Mouse (Mus musculus) intestine, postnatal 0 days (tissue): ENCODE data around the gene Phyhd1. TPM values are rescaled to one million over a fixed set of nuclear protein-coding genes. Genes with fewer than 3 reads are reported as not detected.

Source experiments
- ATAC-seq: fragments of 200-750 bp; cut with Nextera tagmentation; 2 replicates; pipeline ENCODE4 v1.8.0; 2017; ENCODE audit warnings: mild to moderate bottlenecking, moderate TSS enrichment, moderate library complexity
- H3K27ac ChIP-seq: fragments of 300-500 bp; sonication (generic); 2 replicates; pipeline ENCODE4 v1.5.1; 2014; ENCODE audit warnings: mild to moderate bottlenecking, low read depth, low read length, moderate library complexity
- H3K27me3 ChIP-seq: fragments of 300-500 bp; sonication (generic); replicated peaks from 2 replicates; pipeline ENCODE4 v1.6.1; 2014; ENCODE audit warnings: low read length, mixed read lengths; ENCODE audit not compliant: control insufficient read depth, insufficient read depth
- H3K36me3 ChIP-seq: fragments of 300-500 bp; sonication (generic); 2 replicates; pipeline ENCODE4 v1.6.1; 2014; ENCODE audit warnings: mild to moderate bottlenecking, moderate library complexity; ENCODE audit not compliant: control insufficient read depth, insufficient read depth
- H3K4me1 ChIP-seq: fragments of 300-500 bp; sonication (generic); replicated peaks from 2 replicates; pipeline ENCODE4 v1.6.1; 2014; ENCODE audit warnings: antibody characterized with exemption, low read length, mixed read lengths; ENCODE audit not compliant: control insufficient read depth, insufficient read depth
- H3K4me2 ChIP-seq: fragments of 300-500 bp; sonication (generic); replicated peaks from 2 replicates; pipeline ENCODE4 v1.6.1; 2014; ENCODE audit warnings: low read depth, mild to moderate bottlenecking, moderate library complexity
- H3K4me3 ChIP-seq: fragments of 300-500 bp; sonication (generic); 2 replicates; pipeline ENCODE4 v1.5.1; 2014; ENCODE audit warnings: low read depth, low read length
- H3K9ac ChIP-seq: fragments of 300-500 bp; sonication (generic); 2 replicates; pipeline ENCODE4 v1.6.1; 2014; ENCODE audit warnings: mild to moderate bottlenecking, low read depth, low read length
- H3K9me3 ChIP-seq: fragments of 300-500 bp; sonication (generic); 2 replicates; pipeline ENCODE4 v1.6.1; 2016; ENCODE audit warnings: mixed run types; ENCODE audit not compliant: control insufficient read depth
- CTCF ChIP-seq: sonication (generic); IDR thresholded peaks from 2 replicates; pipeline ENCODE4 v1.5.1; 2016; ENCODE audit warnings: low read depth, mild to moderate bottlenecking, control low read depth, antibody characterized with exemption, moderate library complexity
- WGBS: fragments of 180-500 bp; shearing (Covaris S2); extraction: QIAGEN DNeasy Blood & Tissue Kit; methylation state at CpG from one replicate; pipeline ENCODE4 v1.1.7; 2014; 5-methylcytosine and 5-hydroxymethylcytosine counted together
- polyA plus RNA-seq: library from polyadenylated mRNA; unstranded; fragments of >200 nt; fragmentation: Nextera tagmentation; extraction: Ambion mirVana; gene quantifications from 2 replicates; pipeline ENCODE4 v1.2.1, GENCODE M21; 2015

The Phyhd1 gene
- polyA plus RNA-seq, 1 experiment from 2014 or later: 3.1 TPM

DNA sequence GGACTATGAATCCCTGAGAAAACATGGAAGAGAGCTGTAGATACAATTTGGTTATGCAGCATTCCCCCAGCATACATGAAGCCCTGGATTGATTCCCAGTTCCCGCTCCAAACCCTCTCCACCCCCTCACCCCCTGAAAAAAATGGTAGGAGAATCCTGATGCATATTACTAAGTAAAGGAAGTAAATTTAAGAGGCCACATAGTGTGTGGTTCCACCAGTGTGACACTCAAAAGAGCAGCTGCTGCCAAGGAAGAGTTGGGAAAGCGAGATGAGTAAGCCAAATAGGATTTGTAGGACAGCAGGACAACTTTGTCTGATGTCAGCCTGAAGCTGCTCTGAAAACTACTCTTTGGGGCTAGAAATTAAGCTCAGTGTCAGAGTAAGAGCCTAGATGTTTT is 45.5 kb downstream of the Phyhd1 start:
- no peaks in the 10 kb centered on the region for H3K4me1 ChIP-seq
- no peak overlapping the region for H3K27ac ChIP-seq
- WGBS: 97% methylated on average over 2 of the region's 2 CpGs
- H3K9ac ChIP-seq: no peak overlapping the region
- peaks cover 92% of the 10 kb centered on the region for H3K36me3 ChIP-seq
- no peak overlapping the region for H3K4me2 ChIP-seq
- no peak for TF ChIP-seq CTCF
- ATAC-seq: no peak
- H3K4me3 ChIP-seq: no peak overlapping the region
- H3K9me3 ChIP-seq: no peaks in the 10 kb centered on the region
- H3K27me3 ChIP-seq: no peaks in the 10 kb centered on the region

DNA sequence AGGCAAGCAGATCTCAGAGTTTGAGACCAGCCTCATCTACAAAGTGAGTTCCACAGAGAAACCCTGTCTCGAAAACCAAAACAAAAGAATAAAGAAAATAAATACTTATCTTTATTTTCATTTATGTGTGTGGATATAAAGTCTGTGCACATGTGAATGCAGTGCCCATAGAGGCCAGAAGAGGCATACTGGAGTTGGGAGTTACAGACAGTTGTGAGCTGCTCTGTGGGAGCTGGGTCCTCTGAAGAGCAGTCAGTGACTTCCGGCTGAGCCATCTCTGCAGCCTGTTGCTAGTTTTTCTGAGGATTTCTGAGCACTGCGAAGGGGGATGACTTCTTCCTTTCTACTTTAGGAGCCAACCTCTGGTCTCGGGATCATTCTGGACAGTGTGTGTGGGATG is 50.1 kb downstream of the Phyhd1 start:
- Histone ChIP-seq H3K4me2 (no peak overlapping the region), H3K27me3 (no peaks in the 10 kb centered on the region), H3K4me3 (no peak overlapping the region), H3K9me3 (no peaks in the 10 kb centered on the region), H3K9ac (no peak overlapping the region), H3K4me1 (no peaks in the 10 kb centered on the region), H3K27ac (no peak overlapping the region), H3K36me3 (peaks cover 85% of the 10 kb centered on the region)
- WGBS: 92% methylated on average over 4 of the region's 4 CpGs
- TF ChIP-seq CTCF: 0 out of 2 replicates have a peak, but pooled peaks have one; percentile 23
- no peak for ATAC-seq

DNA sequence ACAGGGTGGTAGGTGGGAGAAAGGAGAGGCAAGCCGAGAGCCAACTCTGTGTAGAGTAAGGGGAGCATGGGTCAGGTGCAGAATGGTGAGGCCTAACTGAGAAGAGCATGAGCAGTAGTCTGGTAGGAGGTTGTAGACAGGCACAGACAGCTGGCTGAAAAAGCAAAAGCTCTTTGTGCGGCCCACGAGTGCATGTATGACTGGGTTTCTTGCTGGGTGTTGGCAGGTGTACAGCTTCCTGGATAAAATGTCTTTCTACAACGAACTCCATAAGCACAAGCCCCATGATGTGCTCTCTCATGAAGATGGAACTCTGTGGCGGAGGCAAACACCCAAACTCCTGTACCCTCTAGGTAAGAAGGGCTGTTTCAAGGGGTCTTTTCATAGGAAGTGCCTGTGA is 51.0 kb downstream of the Phyhd1 start:
- Histone ChIP-seq H3K9ac (no peak overlapping the region), H3K36me3 (peaks cover 87% of the 10 kb centered on the region), H3K9me3 (no peaks in the 10 kb centered on the region), H3K4me1 (no peaks in the 10 kb centered on the region), H3K4me3 (no peak overlapping the region), H3K4me2 (no peak overlapping the region), H3K27ac (0 out of 2 replicates have a peak overlapping the region, but pooled peaks have one; percentile 41), H3K27me3 (no peaks in the 10 kb centered on the region)
- 96% methylated on average over 5 of the region's 5 CpGs for WGBS
- no peak for TF ChIP-seq CTCF
- ATAC-seq: no peak

DNA sequence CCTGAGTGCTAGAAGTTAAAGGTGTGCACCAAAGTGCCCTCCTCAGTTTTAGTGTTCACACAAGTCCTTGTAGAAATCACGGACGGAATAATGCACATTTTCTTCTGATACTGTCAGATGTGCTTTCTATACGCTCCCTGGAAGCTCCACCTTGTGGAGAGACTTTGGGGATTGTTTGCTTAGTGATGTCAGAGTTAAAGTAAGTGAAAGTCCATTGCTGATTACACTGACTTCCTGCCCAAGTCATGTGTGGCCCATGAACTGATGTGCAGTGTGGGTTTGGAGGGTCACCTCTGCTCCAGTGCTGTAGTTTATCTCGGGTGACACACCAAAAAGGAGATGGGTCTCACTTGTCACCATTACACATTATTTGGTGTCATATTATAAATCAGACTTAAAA is 53.3 kb downstream of the Phyhd1 start:
- ATAC-seq: peak; percentile 53

DNA sequence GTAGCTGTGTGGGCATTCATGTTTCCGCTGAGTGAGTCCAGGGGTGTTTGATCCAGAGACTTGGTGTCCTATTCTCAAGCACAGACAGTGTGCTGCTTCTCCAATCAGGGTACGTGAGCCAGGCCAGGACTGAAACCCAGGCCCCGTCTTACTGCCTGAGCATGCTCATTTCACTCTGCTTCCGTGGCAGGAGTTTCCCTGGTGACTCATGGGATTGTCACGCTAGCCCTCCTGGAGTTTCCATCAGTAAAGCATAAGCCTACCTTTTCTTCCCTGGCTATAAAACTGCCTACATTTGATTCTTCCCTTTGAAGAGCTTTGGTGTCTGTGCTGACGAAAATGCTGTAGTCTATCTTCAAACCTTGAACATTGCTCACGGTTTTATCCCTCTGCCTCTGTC is 57.1 kb downstream of the Phyhd1 start:
- WGBS: 91% methylated on average over 7 of the region's 7 CpGs
- Histone ChIP-seq H3K36me3 (peaks cover 87% of the 10 kb centered on the region), H3K27me3 (no peaks in the 10 kb centered on the region), H3K4me1 (no peaks in the 10 kb centered on the region), H3K9ac (no peak overlapping the region), H3K27ac (no peak overlapping the region), H3K4me3 (no peak overlapping the region), H3K4me2 (no peak overlapping the region), H3K9me3 (no peaks in the 10 kb centered on the region)
- TF ChIP-seq CTCF: no peak
- no peak for ATAC-seq

More for the DNA sequence above, 53.3 kb downstream of the Phyhd1 start:
- peak; percentile 58 for TF ChIP-seq CTCF
- Histone ChIP-seq H3K36me3 (peaks cover 88% of the 10 kb centered on the region), H3K27ac (no peak overlapping the region), H3K27me3 (no peaks in the 10 kb centered on the region), H3K4me1 (no peaks in the 10 kb centered on the region), H3K4me2 (no peak overlapping the region), H3K9ac (no peak overlapping the region), H3K4me3 (no peak overlapping the region), H3K9me3 (no peaks in the 10 kb centered on the region)
- 48% methylated on average over 4 of the region's 4 CpGs for WGBS

DNA sequence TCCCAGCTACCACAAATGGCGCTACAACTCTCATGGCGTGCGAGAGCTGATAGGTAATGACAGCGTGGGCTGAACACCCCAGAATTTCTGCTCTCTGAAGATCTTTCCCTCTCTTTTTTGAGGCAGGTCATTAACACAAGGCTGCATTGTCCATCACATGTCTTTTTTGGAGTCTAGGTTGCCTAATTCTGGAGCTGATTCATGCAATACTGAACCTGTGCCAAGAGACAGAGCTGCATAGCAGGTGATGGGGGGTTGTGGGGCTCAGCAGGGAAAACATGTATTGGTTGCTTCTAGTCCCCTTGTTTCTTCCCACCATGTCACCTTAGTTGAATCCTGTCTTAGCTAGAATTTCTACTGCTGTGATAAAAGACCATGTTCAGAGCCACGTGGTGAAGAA is 59.3 kb downstream of the Phyhd1 start:
- H3K9me3 ChIP-seq: no peaks in the 10 kb centered on the region
- H3K9ac ChIP-seq: no peak overlapping the region
- no peak for TF ChIP-seq CTCF
- peaks cover 96% of the 10 kb centered on the region for H3K36me3 ChIP-seq
- no peak overlapping the region for H3K4me2 ChIP-seq
- no peak for ATAC-seq
- no peak overlapping the region for H3K27ac ChIP-seq
- no peak overlapping the region for H3K4me3 ChIP-seq
- H3K4me1 ChIP-seq: no peaks in the 10 kb centered on the region
- H3K27me3 ChIP-seq: no peaks in the 10 kb centered on the region
- WGBS: 93% methylated on average over 5 of the region's 5 CpGs

DNA sequence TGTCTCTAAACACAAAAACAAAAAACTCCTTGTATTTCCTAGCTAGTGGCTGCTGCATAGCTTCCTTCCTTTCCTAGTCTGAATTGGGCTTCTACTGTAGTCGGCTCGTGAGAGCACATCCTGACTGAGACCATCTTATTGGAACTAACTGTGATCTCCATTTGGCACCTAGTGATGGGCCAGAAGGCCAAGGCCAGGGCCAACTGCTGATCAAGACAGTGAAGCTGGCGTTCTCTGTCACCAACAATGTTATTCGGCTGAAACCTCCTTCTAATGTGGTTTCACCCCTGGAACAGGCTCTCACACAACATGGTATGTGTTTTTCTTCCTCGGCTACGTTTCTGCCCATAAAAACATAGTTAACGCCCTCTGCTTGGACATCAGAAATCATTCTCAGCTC is 61.3 kb downstream of the Phyhd1 start:
- H3K4me2 ChIP-seq: no peak overlapping the region
- ATAC-seq: no peak
- H3K9ac ChIP-seq: no peak overlapping the region
- no peaks in the 10 kb centered on the region for H3K27me3 ChIP-seq
- peaks cover 93% of the 10 kb centered on the region for H3K36me3 ChIP-seq
- TF ChIP-seq CTCF: no peak
- H3K4me3 ChIP-seq: no peak overlapping the region
- no peak overlapping the region for H3K27ac ChIP-seq
- no peaks in the 10 kb centered on the region for H3K9me3 ChIP-seq
- no peaks in the 10 kb centered on the region for H3K4me1 ChIP-seq
- WGBS: 92% methylated on average over 7 of the region's 7 CpGs
